Mouse (Mus musculus) liver, postnatal 0 days (tissue): ENCODE results near the gene Gpc6.

Source experiments
- CTCF ChIP-seq: sonication (generic); IDR thresholded peaks from 2 replicates; pipeline ENCODE4 v1.5.1; 2016; ENCODE audit warnings: antibody characterized with exemption, low read depth
- EP300 ChIP-seq: IDR thresholded peaks from 2 replicates; pipeline ENCODE4 v1.6.1; 2016; ENCODE audit warnings: antibody characterized with exemption, low read depth, mild to moderate bottlenecking

DNA sequence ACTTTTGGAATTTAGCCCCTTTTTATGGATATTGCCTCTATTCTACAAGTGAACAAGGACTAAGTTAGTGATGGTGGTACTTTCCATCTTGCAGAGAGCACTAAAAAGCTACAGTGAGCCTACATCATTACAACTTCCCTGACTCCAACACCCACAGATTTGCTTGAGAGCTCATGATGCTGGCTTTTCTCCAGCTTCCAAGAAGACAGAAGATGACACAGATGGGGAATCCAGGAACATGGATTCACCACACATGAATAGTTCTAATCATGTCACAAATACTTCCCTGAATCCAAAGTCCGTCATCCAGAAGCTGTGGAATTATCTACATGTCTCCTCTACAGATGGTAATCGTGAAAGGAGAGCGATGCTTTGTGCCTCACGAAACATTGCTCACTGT, 882.7 kb downstream of the Gpc6 start:
- no peak for TF ChIP-seq CTCF
- no peak for TF ChIP-seq EP300
